Mouse (Mus musculus): ENCODE data around the gene Cubn.

GRCm38 (mm10) chr2:13529253-13529933, 37.8 kb upstream of the Cubn start:
- no peak for TF ChIP-seq USF1 (IDR thresholded peaks at IDR 0.05; ENCODE audit: low read depth)
- TF ChIP-seq MAX (IDR thresholded peaks at IDR 0.05; ENCODE audit: low read depth), result no peak
- TF ChIP-seq POLR2A (IDR thresholded peaks at IDR 0.05; ENCODE audit: insufficient read length, low read depth), result no peak
- no peak for TF ChIP-seq POLR2AphosphoS2 (IDR thresholded peaks at IDR 0.05; ENCODE audit: insufficient read length, low read depth)
- no peak for TF ChIP-seq CEBPB (IDR thresholded peaks at IDR 0.05; ENCODE audit: insufficient read depth, poor library complexity, severe bottlenecking)
- no peak for TF ChIP-seq E2F4 (IDR thresholded peaks at IDR 0.05; ENCODE audit: insufficient read depth)
- no peak for TF ChIP-seq TCF12 (IDR thresholded peaks at IDR 0.05; ENCODE audit: insufficient read depth, poor library complexity, severe bottlenecking)
